Mouse (Mus musculus) monocyte, adult 2 months (primary cell): ENCODE measurements around the gene Syngr1.

ENCODE experiments used
- DNase-seq, 2 experiments: peaks; one replicate each; pipeline ENCODE4 v3.0.0; 2022; ENCODE audit warnings: low spot score in 2 of 2, low read depth in 1 of 2

Gene Syngr1

GRCm38 (mm10) chr15:80070095-80070644, 21.0 kb upstream of the Syngr1 start:
- DNase-seq = no peak

DNA sequence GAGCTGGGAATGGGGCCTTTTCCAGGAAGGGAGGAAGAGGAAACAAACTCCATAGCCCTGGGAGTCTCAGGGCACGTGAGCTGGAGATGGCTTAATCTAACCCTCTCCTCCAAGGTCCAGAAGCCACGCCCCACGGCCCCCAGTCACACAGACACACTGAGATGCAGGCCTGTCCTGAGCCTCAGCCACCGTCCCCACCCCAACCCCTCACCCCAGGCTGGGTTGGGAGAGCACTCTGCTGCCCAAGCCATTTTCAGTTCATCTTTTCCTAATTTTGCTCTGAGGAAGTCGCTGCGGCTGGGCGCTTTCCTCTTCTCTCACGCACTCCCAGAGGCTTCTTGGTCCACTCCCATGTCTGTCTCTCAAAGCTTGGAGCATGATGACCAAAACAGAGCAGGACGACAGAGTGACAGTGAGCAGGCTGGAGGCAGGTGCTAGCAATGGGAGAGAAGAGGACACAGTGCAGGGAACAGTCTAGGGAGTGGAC, 19.1 kb upstream of the Syngr1 start:
- DNase-seq = peak in 1 of 2 experiments; percentile 18

DNA sequence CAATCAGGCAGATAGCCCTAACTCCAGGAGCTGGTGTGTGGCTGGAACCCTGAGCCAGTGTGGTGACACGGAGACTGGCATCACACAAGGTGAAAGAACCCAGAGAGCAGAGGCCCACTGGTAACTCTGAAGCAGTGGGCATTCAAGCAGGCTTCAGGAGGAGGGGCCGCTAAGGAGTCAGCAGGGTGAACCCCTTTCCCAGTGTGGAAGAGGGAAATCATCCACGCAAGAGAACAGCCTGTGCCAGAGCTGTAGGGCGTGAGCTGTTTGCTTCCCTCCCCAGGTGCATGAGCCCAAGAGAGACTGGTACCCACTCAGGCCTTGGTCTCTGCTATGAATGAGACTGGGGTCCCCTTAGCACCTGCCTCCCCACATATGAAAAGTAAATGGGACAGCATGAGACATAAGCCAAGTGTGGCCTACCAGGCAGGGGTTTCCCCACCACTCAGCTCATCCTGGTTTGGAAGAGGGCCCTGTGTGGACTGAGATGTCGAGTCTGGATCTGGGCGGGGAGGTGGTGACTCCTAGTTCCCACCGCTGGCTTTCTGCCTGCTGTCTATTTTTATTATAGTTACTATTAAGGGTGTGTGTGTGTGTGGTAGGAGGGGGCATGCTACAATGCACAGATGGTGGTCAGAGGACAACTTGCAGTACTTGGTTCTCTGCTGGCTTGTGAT, 18.4 kb upstream of the Syngr1 start:
- DNase-seq = no peak

GRCm38 (mm10) chr15:80073256-80073621, 17.9 kb upstream of the Syngr1 start:
- no peak for DNase-seq

DNA sequence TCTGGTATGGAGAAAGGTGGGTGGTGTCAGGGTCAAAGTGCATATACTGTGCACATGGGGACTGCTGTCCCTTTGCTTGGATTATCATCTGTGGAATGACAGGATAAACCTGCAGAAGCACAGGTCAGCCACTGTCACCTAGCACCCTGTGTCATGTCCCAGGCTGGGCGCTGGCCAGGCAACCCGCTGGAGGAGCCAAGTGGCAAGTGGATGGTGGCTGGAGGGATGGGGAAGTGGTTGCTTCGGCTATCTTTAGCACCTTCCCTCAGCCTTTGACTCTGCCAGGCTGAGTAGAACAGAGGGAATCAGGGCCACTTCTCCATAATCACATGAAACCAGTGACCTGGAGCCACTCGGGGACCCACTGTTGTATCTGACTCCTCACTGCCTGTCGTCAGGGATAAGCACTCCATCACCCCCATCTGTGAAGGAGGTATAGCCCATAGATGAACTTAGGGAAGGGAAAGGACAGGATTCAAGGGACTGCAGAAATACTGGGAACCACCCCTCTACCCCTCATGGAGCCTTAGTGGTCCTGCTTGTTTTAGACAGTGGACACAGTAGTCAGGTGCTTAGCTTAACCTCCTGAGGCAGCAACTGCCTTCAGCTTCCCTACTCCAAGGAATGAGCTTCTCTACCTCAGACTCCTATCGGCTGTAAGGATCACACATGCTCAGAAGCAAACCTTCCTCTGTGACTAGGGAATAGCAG, 16.3 kb upstream of the Syngr1 start:
- DNase-seq = peak in 1 of 2 experiments; percentile 21

DNA sequence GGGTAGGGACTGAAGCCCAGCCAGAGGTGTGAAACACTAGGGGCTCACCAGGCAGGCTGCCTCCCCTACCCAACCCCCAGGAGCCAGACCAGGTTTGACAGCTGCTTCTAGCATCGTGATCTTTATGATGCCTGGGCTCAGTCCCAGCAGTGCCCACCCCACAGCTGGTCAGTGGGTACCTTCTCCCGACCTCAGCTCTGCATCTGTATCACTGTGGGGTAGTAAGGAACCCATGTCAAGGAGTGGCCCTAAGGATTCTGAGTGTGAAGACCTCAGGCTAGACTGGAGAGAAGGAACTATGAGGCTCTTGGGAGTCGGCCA, 15.8 kb upstream of the Syngr1 start:
- no peak for DNase-seq

GRCm38 (mm10) chr15:80075733-80076337, 15.3 kb upstream of the Syngr1 start:
- DNase-seq = no peak

- peak in 1 of 2 experiments; percentile 51 for DNase-seq
Measured at GRCm38 (mm10) chr15:80076338-80077136, 14.6 kb upstream of the Syngr1 start.

DNA sequence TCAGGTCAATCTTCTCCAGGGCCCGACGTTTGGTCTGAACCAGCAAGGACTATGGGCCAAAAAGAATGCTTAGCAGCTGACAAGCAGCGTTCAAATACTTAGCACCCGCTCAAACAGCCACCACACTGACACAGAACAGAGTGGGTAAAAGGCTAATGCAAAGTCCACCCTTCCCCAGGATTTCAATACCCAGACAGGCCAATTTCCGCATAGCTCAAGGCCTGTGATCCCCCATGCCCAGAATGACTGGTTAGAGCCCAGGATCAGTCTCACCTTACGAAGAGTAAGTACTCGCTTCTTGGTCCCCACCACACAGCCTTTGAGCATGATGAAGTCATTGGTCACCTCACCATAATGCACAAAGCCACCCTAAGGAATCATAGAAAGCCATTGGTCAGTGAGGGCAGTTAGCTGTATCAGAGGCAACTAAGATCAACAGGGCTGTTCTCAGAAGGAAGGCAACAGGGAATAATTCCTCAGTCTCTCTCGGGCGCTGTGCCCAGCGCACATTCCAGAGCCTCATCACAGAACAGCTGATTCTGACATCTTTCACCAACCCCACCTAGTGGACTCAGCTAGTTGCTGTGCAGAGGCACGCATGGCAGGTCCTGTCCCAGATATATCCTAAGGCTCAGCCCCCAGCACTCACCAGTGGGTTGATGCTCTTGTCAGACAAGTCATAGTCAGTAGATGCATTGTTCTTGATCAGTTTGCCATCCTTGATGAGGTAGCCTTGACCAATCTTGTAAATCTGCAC, 12.9 kb upstream of the Syngr1 start:
- no peak for DNase-seq

DNA sequence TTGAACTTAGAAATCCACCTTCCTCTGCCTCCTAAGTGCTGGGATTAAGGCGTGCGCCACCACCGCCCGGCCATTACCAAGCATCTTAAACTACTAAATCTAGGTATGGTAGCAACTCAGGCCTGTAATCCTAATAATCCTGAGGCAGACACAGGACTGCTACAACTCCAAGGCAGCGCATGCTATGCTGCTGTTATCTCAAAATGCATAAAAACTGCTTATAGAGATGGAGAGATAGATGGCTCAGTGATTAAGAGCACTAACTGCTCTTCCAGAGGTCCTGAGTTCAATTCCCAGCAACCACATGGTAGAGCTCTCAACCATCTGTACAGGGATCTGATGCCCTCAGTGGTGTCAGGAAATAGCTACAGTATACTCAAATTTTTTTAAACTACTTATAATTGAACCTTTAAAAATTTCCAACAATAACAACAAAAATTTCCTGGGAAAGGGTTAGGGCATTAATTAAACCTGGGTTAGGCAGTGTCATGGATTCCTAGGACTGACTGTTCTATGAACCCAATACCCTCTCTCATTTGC, 11.9 kb upstream of the Syngr1 start:
- DNase-seq = no peak

DNA sequence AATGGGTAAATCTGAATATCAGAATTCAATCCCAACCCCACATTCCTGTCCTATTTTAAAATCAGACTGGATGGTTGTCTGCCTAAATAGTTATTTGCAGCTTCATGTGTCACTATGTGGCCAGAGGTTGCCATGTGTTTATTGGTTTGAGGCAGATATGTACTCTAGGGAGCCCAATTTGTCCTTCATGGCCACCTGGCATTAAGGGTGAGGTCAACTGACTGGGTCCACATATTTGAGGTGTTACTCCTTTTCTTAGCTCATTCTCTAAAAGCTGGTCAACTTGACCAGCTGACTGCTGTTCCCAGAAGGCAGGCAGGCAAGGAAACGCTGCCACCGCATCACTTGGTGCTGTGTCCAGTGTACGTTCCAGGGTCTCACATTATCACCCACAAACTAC, 11.2 kb upstream of the Syngr1 start:
- DNase-seq = no peak

GRCm38 (mm10) chr15:80080711-80081615, 10.2 kb upstream of the Syngr1 start:
- DNase-seq = no peak

DNA sequence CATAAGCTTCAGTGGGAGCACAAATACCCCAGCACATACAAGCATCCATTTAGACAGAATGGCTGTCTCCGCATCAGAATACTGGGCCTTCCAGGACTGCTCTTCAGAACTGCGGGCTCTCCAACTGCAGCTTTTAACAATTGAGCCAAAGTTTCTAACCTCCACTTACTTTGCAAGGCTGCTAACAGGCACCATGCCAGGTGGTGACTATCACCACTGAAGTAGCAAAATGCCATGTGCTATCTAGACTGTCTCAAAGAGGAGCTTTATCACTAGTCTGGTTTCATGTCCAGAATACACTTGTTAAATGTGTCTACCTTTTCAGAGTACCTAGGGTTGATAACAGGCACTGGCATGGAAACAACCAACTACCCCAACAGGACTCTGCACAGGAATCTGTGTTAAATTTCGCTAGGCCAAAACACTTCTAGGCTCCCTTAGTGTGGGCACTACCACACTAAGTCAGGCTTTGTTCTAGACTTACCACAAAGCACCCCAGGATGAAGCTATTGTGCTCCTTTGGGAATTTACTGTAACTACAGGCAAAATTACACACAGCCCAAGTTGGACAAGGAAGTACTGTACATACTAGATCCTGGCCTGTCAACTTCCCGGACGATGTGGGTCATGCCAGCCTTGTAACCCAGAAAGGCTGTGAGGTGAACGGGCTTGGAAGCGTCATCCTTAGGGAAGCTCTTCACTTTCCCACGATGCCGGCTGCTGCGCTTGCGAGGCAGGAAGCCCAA, 9.2 kb upstream of the Syngr1 start:
- no peak for DNase-seq

GRCm38 (mm10) chr15:80082661-80083275, 8.4 kb upstream of the Syngr1 start:
- DNase-seq = no peak

GRCm38 (mm10) chr15:80083276-80083731, 7.8 kb upstream of the Syngr1 start:
- DNase-seq = peak; percentile 97 to 98

DNA sequence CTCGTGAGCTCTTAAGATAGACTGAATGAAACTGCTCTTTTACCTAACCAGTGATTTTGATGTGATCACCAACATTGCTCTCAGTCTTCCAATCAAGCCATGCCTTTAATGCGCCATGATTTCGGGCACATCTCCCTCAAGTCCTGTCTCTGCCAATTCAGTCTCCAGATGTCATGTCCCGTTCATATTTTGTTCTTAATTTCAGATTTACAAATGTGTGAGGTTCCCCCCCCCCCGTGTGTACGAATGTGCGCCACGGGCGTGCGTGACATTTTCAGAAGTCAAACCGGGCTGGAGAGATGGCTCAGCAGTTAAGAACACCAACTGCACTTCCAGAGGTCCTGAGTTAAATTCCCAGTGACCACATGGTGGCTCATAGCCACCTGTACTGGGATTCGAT, 7.4 kb upstream of the Syngr1 start:
- DNase-seq = no peak

DNA sequence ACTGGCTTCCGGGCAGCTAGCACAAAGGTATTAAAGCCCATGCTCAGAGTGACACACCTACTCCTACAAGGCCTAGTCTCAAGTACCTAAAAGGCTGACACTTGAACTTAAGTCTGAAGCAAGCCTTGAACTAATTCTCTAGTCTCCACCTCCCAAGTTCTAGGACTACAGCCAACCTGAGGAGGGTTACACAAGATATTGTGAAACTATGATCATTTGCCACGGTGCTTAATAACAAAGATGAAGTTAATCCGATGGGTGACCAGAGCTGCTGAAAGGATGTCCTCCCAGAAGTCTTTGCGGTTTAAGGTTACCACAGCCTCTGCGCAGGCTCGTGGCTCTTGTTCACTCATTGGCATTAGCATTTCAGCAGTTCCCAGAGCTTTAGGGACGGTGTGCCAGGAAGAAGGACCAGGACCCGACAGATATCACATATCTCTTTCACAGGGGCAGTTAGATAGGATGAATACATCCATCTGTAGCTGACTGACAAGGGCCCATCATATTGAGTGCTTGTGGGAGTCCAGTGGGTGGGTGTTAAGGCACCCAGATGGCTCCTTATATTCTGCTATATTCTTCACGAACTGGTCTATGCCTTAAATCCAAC, 3.6 kb upstream of the Syngr1 start:
- no peak for DNase-seq

DNA sequence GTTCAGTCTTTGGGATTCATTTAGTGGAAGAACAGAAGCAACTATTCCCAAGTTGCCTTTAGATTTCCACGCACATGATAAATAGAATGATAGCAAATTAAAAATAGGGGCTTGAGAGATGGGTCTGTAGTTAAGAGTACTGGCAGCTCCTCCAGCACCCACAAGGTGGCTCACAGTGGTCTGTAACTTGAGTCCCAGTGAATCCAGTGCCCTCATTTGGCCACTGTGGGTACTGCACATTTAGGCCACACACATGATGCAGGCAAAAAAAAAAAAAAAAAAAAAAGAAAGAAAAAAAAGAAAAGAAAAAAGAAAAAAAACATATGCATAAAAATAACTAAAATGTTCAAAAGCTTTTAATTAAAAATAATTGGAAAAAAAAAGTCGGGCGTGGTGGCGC, 2.5 kb upstream of the Syngr1 start:
- peak; percentile 68 to 87 for DNase-seq
